Mouse (Mus musculus): Measurements from ENCODE around the gene Inhbb.

- TF ChIP-seq CTCF (IDR thresholded peaks at IDR 0.05; ENCODE audit: extremely low read depth, insufficient read depth, low read length), result no peak
- TF ChIP-seq POLR2A (IDR thresholded peaks at IDR 0.05; ENCODE audit: extremely low read depth, insufficient read depth, low read length), result no peak
These were observed 28.8 kb upstream of the Inhbb start for GRCm38 (mm10) chr1:119450651-119451345.
